Mouse (Mus musculus) heart, postnatal 0 days (tissue): ENCODE data around the gene Aftph.

Experiments used
- CTCF ChIP-seq: IDR thresholded peaks from 2 replicates; pipeline ENCODE4 v1.5.1; 2016; ENCODE audit warnings: antibody characterized with exemption, control low read depth, low read depth
- EP300 ChIP-seq: IDR thresholded peaks from 2 replicates; pipeline ENCODE4 v1.6.1; 2016; ENCODE audit warnings: antibody characterized with exemption, low read depth

- no peak for TF ChIP-seq CTCF
- no peak for TF ChIP-seq EP300
Observed at GRCm38 (mm10) chr11:20663580-20664198, 77.7 kb downstream of the Aftph start.
